Mouse (Mus musculus) ovary, postnatal 14 days (tissue): ENCODE data around the gene Grik4.

Source experiments
- DNase-seq: peaks from one replicate; pipeline ENCODE4 v3.0.0; 2022; ENCODE audit warnings: low spot score

The Grik4 gene

DNA sequence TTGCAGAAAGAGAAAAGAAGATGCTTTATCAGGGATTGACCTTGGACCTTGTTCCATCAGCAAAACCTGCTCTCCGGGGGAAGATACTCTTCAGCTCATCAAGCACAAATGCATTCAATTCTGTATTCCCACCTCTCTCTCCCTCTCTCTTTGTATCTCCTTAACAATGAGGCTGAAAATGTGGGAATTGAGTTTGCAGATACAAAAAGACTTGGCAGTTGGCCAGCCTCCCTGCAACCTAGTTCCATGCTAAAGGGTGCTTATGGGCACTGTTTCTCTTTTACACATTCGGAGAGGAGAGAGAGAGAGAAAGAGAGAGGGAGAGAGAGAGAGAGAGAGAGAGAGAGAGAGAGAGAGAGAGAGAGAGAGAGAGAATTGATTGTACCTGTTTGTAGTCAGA lies 273.7 kb downstream of the Grik4 start:
- DNase-seq = no peak

DNA sequence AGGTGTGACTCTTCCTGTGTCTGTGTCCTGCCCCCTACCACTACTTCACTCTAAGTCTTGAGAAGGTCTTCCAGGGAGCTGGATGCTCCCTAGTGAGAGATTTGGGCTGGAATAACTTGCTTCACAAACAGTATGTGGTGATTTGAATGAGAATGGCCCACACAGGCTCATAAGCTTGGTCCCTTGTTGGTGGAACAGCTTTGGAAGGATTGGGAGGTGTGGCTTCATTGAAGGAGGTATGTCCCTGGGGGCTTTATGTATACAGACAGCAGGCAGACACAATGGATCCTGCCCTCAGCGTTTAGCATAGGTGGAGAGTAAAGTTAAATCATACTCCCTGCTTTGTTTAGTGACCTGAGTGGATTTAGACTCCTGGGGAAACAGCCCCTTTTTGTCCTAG lies 282.8 kb downstream of the Grik4 start:
- no peak for DNase-seq

DNA sequence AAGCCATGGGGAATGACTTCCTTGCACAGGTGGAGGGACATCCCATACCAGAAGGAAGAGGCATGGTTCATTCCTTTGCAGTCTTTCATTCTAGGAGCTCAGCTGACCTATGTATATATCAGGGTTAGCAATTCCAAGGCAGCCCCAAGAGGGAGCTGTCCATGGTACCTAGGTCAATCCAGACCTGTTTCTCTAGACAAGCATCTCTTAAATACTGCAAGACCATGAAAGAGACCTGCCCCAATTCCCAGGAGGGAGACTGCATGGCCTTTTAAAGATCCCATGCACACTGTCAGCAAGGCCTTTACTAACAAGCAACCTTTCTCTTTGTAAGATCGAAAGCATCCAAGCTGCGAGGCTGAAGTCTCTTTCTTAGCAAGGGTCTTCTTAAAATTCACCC lies 291.5 kb downstream of the Grik4 start:
- DNase-seq = peak; percentile 42

DNA sequence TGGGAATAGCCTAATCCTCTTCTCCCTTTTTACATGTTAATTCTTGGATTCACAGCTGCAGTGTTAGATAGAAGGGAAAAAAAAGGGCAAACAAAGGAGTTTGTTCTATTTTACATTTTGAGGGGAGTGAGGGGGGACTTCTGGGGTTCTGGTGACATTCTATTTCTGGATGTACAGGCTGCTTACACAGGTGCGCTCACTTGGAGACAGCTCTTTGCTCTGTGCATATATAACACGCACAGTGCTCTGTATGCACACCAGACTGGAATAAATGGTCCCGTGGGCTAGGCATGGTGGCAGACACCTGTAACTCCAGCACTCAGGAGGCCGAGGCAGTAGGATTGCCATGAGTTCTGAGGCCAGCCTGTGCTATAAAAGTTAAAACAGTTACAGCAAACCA lies 292.0 kb downstream of the Grik4 start:
- no peak for DNase-seq

DNA sequence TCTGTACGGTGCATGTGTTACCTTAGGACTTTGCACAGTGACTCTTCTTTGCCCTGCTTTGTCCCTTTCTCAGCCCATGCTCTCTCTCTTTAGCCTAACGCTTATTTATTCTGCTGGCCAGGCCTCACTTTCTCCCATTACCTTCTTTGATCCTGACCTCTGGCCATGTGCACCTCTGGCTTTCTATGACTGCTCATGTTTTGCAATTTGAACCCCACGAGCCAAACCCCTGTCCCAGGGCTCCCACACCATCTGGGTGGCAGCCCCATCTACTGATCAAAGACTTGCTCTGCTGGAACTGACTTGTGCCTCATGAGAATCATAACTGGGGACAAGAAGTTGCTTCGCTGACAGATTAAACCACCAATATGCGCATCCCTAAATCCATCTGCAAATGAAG lies 294.4 kb downstream of the Grik4 start:
- no peak for DNase-seq

DNA sequence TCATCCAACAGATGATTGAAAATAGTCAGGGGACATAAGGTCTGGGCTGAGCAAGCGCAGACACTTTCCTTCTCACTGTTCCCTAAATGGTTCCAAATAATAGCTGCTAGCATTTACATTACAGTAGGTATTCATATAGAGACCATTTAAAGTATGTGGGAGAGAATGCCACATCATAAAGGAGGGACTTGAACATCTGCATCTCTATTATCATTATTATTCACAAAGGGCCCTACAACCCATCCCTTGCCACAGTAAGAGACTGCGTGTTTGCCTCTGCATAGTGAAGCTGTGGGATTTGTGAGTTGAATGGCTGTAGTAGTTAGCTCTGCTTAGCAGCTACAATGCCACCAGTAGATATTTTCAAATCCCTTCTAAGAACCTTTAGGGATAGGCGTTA lies 296.2 kb downstream of the Grik4 start:
- no peak for DNase-seq

DNA sequence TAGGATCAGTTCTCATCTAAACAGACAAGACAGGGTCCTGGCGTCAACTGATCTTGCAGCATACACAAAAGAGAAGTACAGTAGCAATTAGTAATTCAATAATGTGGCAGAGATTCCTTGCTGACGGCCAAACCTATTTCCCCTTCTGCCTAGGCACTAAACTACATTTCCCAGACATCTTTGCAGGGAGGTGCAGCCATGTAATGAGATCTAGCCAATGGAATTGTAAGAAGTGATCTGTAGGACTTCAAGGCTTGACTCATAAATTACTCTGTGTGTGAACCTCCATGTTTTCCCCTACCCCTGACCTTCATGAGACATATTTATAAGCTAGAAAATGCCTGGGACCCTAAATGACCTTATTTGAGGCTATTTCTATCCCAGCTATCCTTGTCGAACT lies 296.7 kb downstream of the Grik4 start:
- no peak for DNase-seq

DNA sequence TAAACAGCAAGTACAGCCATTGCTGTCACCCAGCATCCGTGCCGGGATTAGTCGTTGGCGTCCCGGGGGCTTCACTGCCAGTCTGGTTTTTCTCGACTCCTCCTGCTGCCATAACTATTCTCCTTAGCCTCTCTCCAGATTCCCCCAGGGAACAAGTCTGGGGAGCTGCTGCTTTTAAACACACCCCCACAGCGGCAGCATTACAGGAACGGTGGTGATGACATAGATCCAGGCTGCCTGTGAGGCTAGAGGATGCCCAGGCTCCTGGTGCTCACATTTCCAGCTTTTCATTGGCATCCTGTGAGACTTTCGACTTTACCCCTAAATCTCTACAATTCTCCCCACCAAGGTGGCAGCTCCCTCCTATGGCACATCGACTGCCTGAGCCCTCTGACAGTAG lies 297.5 kb downstream of the Grik4 start:
- no peak for DNase-seq

DNA sequence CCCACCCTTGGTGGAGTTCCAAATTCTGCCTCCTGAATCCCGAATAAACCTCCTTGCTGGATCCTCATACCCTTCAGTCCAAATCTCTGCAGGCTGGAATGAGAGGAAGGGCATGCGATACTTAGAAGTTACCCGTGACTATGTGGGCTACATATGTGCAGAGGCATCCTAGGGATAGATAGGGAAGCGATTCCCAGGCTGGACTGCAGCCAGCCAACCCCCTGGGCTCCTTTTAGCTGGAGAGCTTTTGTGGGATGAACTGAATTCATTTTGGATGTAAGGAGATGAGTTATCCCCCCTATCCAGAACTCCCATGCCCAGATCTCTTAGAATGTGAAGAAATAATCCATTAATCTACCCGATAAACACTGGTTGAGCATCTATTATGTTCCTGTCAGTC lies 299.1 kb downstream of the Grik4 start:
- DNase-seq = no peak

DNA sequence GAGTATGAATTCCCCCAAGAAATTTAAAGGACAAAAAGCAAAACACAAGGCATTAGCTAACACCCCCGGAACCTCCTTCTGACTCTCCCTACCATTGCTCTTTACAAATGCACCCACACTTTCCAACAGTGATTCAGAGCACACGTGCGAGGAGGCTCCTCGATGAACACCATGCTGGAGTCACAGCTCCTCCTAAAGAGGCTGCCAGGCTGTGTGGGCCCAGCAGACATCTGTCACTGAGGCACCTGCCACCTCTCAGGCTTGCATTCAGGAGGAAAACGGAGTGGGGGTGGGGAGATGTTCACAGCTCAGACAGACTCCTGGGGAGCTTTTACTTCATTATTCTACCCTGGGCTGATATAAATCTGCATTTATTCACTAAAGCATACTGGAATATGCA lies 301.5 kb downstream of the Grik4 start:
- DNase-seq = no peak

DNA sequence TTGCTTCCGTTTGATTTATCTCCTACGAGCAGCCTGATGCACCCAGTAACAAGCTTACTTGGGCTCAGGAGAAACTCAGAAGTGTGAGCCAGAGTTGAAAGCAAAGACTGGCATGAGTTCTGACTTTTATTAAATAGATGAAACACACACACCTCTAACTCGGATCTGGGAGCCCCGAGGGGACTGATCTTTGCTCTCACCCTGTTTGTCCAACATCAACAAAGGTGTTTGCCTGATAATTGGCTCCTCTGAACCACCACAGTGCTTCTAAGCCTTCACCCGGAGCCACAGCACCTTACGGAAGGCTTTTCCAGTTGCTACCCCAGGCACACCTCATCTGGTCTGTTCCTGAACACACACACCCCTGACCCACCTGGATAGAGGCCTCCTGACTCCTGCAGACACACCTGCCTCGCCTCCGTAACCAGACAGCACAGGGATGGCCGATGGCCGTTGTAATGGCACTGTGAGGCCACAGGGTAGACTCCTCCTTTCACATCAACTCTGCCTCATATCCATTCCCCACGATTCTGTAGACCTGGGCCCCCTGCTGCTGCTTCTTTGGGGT lies 302.7 kb downstream of the Grik4 start:
- DNase-seq = no peak

DNA sequence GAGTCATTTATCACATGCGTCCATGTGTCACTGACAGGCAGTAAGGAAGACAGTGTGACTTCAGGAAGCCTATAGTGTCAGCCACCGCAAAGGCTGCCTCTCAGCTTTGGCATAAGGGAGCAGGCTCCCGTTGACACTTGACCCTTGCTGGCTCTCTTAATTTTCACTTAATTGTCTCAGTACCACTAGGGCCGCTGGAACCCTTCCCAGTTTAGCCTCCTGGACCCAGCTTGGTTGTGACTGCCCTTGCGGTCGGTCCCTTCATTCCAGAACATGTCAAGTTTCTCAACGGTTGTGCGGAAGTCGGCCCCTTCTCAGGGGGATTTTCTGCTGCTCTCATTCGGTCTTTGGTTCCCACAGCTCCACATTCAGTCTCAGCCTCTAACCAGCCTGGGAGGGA lies 307.8 kb downstream of the Grik4 start:
- no peak for DNase-seq

DNA sequence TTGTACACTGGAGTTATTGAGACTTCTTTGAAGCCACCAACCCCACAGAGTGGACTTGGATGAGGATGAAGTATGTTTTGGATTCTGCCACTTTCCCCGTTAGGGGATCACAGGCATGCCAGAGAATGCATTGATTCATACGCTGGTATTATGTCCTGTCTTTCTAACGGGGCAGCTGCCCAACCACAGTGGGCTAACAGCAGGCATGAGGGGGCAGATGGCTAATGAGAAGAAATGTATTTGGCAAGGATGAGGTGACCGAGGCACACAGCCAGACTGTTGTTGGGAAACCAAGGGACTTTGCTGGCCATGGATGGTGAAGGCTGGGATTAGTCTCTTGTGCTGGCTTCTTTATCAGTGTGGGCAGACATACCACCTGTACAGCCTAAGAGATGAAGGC lies 312.8 kb downstream of the Grik4 start:
- DNase-seq = no peak

DNA sequence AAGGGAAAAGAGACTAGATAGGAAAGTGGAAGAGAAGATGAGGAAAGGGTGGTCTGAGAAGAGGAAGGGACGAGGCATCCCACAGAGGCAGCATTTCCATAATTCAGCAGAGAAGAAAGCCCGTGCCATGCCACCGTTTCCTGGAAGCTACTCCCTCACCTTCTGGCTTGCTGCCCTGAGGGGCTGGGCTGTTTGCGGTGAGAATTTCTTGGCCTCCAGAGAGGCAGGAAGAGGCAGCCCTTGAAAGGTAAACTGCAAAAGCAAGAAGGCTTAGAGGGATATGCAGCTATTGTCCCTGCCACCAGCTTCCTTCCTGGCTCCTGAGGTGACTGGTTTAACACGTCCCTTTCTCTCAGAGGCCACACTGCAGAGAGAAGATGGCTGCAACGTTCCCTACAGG lies 316.7 kb downstream of the Grik4 start:
- peak; percentile 18 for DNase-seq

DNA sequence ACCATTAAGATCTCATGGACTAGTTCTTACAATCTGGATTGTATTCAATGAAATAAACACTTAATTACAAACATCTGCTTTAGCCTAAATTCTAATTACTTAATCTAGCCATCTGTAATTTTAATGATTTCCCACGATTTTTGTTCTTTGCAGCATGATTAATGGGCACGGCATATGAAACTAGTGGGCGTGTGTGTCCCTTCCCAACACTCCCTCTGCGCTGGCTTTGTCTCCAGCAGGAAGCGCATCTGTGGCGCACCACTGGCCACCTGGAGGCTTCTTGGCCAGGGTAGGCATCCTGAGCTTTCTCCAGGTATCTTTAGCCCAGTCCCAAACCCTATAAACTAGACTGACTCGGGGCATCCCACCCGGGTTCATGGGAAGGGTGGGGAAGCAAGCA lies 317.1 kb downstream of the Grik4 start:
- DNase-seq = no peak

DNA sequence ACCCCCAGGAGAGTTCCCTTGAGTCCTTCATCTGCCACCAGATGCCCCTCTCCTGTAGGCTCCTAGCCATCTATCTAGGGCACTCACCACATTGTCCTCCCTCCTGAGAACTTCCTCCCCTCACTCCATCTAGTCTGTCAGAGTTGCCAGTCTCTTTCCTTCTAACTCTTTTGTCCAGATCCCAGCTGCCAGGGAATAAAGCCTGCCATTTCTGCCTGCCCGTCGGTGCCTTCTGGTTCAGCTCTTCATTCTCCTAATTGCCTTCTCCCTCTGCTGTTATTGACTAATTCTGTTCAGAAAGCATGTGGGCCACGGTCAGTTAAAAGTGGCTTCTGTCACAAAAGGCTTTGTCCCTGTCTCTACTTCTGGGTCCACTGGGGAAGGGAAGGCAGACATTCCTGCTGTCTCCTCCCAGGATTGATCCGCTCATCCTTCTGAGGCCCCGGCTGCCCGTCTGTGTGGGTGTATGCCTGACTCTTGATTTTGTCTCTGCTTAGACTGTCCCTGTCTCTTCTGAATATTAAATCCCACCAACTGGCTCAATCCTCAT lies 318.0 kb downstream of the Grik4 start:
- no peak for DNase-seq

DNA sequence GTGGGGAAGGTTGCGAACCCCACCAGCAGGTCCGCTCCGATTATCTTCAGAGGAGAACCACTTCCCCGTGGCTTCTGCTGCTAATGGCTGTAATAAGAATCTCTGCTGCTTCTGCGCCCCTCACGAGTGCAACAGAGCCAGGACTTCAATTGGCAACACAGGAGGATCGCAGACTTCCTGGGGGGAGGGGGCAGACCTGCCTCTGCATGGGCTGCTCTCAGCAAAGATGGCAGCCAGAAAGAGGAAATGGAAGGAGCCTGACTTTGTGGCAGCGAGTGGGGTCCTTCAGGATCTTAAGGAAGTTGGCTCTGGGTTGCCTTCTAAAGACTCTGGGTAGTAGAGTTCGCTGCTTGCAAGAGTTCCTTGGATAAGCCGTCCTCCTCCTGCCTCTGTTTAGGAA lies 329.9 kb downstream of the Grik4 start:
- no peak for DNase-seq

DNA sequence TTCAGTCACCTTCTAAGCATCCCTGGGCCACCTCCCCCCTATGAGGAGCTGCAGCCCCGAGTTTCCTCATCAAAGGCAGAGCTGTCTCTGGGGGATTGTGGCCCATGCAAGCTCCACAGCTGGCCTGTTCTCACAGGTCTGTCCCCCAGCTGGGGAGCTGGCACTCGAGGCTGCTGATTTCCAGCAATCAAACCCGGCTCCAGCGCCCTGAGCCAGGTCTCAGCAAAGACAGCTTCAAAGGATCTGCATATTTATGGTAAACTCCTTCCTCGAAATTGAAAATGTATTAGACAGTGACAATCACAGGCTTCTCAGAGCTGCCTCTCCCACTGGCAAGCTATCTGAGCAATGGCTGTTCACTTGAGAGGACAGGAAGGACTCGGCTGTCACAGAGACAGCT lies 330.5 kb downstream of the Grik4 start:
- DNase-seq = no peak

DNA sequence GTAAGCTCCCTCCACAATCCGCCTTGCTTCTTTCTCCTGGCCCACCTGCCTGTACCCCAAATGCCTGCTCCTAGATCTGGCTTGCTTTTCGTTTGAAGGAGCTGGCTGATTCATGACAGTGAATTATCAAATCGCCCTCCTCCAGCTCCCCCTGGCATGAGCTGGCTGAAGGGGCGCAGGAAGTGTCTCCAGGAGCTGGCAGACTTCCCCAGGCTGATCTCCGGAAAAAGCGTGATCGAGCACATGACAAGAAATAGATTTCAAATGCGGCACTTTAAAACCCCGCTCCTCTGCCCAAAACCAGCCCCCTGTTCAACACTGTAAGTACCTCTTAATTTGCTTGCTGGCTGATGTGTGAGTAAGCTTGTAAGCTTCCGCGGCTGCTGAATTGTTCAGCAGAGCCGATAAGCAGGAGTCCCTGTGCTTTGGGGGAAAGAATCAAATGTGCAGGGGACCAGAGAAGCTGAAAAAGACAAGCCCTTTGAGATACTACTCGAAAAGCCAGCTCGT lies 331.8 kb downstream of the Grik4 start:
- DNase-seq = no peak

DNA sequence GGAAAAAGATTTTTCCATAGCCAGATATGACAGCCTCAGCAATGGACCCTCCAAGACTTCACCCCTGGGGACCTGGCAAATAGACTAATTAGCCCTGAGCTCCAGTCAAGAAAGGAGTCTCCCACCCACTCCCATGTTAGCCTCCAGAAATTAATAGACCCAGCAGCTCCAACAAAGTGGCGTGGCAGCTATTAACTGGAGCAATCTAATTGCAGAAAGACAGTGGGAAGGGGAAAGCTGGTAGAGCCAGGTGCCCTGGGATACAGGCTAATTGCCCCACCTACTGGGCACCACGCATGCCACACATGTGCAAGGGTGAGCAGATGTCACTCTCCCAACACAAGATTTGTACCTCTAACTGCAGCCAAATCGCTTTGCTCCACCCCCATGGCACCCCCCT lies 342.8 kb downstream of the Grik4 start:
- DNase-seq = no peak

DNA sequence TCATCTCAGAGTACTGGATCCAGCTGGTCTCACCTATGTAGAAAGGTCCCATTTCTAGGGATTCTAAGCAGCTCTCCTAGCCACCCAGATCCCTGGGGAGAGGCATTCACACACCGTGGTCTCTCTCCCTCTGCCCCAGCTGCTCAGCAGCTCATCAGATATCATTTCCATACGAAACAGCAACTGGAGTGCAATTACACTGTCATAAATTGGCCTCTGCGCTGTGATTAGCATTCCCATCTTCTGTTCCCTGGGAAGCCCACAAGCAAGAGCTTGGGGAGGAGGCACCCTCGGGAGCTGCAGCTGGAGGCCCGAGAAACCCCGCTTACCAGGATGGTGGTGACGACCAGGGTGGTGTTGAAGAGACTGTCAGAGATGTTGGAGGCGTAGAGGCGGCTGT lies 346.8 kb downstream of the Grik4 start:
- no peak for DNase-seq

DNA sequence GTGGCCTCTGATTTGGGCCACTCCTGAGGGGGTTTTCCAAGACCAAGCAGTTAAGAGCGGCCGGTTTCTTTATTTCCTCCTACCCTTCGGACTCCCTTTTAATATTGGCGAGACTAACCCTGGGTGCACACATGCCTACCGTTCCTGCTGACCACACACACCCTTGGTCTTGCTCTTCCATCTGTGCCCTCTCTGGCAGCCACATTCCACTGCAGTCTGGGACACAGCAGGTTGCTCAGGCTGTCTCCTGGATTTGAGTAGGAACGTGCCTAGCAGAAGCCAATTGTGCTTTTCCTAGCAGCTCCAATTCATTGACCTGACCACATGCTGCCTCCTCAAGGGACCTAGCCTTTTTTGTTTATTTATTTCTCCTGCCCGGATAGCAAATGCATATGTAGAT lies 365.8 kb downstream of the Grik4 start:
- DNase-seq = no peak

DNA sequence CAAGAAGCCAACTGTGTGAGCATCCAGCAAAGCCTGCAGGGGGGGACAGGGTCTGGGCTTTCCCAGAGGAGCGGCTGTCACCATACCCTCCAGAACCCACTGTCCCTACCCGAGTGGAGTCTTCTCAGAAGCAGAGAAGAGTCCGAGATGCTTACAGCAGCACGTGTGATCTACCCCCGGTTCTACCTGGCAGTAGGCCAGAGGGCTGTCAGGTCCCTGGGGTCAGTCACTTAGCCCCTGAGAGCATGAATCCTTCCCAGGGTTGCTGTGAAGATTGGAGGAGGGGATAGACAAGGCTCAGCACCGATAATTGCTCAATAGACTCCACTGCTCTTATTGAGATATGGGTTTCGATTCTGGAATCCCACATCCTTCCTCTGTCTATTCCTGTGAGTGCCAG lies 366.2 kb downstream of the Grik4 start:
- DNase-seq = no peak

DNA sequence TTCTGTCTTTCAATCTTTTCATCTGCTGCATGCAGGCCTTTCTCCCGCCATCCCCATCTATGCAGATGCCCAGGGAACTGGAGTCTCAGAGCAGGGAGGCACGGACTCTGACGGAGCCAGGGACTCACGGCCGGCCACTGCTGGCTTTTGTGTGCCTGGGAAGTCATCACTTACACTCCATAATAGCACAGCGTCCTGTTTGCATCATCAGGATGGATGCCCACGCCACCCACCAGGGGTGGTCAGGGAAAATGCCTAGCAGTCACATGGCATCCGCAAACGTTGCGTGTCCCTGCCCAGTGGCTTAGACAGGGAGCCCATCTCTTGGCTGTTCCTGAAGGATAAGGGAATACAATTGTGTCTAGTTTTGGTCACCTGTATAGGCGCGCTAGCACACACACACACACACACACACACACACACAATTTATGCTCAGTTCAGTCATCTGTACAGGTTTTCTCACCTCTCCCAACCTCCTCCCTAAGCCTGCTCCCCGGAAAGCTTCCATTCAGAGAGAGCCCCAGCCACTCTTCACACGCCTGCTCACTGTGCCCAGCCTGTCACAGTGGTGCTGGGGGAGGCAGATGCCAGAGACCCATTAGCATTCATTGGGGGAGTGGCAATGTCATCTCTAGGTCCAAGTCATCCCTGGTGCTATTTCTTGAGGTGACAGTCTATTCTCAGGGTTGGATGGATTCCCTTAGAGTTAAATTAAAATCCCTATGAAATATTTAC lies 370.5 kb downstream of the Grik4 start:
- DNase-seq = no peak
